Mouse (Mus musculus) liver, embryonic 14.5 days (tissue): ENCODE data around the gene Gtse1. TPM values are rescaled to one million over a fixed set of nuclear protein-coding genes. Genes with fewer than 3 reads are reported as not detected.

Experiments
- ATAC-seq: fragments of 200-750 bp; cut with Nextera tagmentation; 2 replicates; pipeline ENCODE4 v1.8.0; 2017; ENCODE audit warnings: moderate number of reproducible peaks, mild to moderate bottlenecking, moderate library complexity; ENCODE audit not compliant: insufficient read depth
- DNase-seq, 3 experiments: peaks; one replicate each; pipeline ENCODE4 v3.0.0-alpha.2; 2012 to 2013; ENCODE audit warnings: low read depth in 3 of 3, low spot score in 3 of 3
- H3K27ac ChIP-seq: fragments of 300-500 bp; sonication (generic); 2 replicates; pipeline ENCODE4 v1.5.1; 2014; ENCODE audit warnings: moderate library complexity, mild to moderate bottlenecking, control low read depth, inconsistent platforms
- H3K27me3 ChIP-seq: fragments of 300-500 bp; sonication (generic); 2 replicates; pipeline ENCODE4 v1.6.1; 2014; ENCODE audit warnings: mild to moderate bottlenecking, low read length, moderate library complexity; ENCODE audit not compliant: control insufficient read depth, insufficient read depth
- H3K36me3 ChIP-seq: fragments of 300-500 bp; sonication (generic); replicated peaks from 2 replicates; pipeline ENCODE4 v1.6.1; 2014; ENCODE audit warnings: low read depth; ENCODE audit not compliant: control insufficient read depth, insufficient read depth
- H3K4me1 ChIP-seq, 2 experiments: fragments of 200-500 bp in 1 of 2; fragments of 300-500 bp in 1 of 2; sonication (generic) in 1 of 2; replicated peaks; 2 replicates each; pipeline ENCODE4 v1.6.1; 2012 to 2014; ENCODE audit warnings: antibody characterized with exemption in 1 of 2, inconsistent platforms in 1 of 2, low read length in 1 of 2; ENCODE audit not compliant: control insufficient read depth in 2 of 2, insufficient read depth in 2 of 2
- H3K4me2 ChIP-seq: fragments of 300-500 bp; sonication (generic); 2 replicates; pipeline ENCODE4 v1.6.1; 2014; ENCODE audit warnings: low read depth, mild to moderate bottlenecking, control low read depth, moderate library complexity
- H3K4me3 ChIP-seq, 2 experiments: fragments of 200-500 bp in 1 of 2; fragments of 300-500 bp in 1 of 2; sonication (generic) in 1 of 2; 2 replicates each; pipeline ENCODE4 v1.5.1; 2012 to 2014; ENCODE audit warnings: low read depth in 2 of 2, low read length in 2 of 2, mild to moderate bottlenecking in 2 of 2, control low read depth in 1 of 2, inconsistent platforms in 1 of 2, moderate library complexity in 1 of 2; ENCODE audit not compliant: insufficient read depth in 1 of 2
- H3K9ac ChIP-seq: fragments of 300-500 bp; sonication (generic); replicated peaks from 2 replicates; pipeline ENCODE4 v1.6.1; 2014; ENCODE audit warnings: mild to moderate bottlenecking, control low read depth, moderate library complexity
- H3K9me3 ChIP-seq: fragments of 300-500 bp; sonication (generic); 2 replicates; pipeline ENCODE4 v1.6.1; 2016; ENCODE audit warnings: low read length, mixed read lengths; ENCODE audit not compliant: control insufficient read depth
- CTCF ChIP-seq: IDR thresholded peaks from 2 replicates; pipeline ENCODE4 v1.5.1; 2016; ENCODE audit warnings: antibody characterized with exemption, low read depth, control low read depth
- EP300 ChIP-seq: IDR thresholded peaks from 2 replicates; pipeline ENCODE4 v1.6.1; 2016; ENCODE audit warnings: antibody characterized with exemption, low read depth
- WGBS: fragments of 180-500 bp; shearing (Covaris S2); extraction: QIAGEN DNeasy Blood & Tissue Kit; methylation state at CpG from one replicate; pipeline ENCODE4 v1.1.7; 2014; ENCODE audit not compliant: insufficient replicate concordance; 5-methylcytosine and 5-hydroxymethylcytosine counted together
- polyA plus RNA-seq, 2 experiments: library from polyadenylated mRNA; depleted of rRNA in 1 of 2; stranded (reverse) in 1 of 2; unstranded in 1 of 2; fragments of >200 nt; fragmentation: Nextera tagmentation in 1 of 2; extraction: Ambion mirVana in 1 of 2; gene quantifications; 2 replicates each; pipeline versions ENCODE4 v1.2.1 to v1.2.3; 2012 to 2014

Gtse1 gene
- polyA plus RNA-seq, 2 experiments, result 20.6 to 21.1 TPM

- WGBS, result 25% methylated on average over 4 of the region's 4 CpGs
- H3K27me3 ChIP-seq, result no peaks in the 10 kb centered on the region
- no peaks in the 10 kb centered on the region for H3K9me3 ChIP-seq
- H3K27ac ChIP-seq, result no peak overlapping the region
- DNase-seq (no peak), ATAC-seq (no peak)
- H3K4me1 ChIP-seq, result no peaks in the 10 kb centered on the region
- H3K9ac ChIP-seq, result no peak overlapping the region
- no peak for TF ChIP-seq CTCF
- TF ChIP-seq EP300, result no peak
- H3K4me3 ChIP-seq, result no peak overlapping the region
- H3K4me2 ChIP-seq, result no peak overlapping the region
- peaks cover 16% of the 10 kb centered on the region for H3K36me3 ChIP-seq
Observed at GRCm38 (mm10) chr15:85889235-85889634, 29.7 kb downstream of the Gtse1 start.

- H3K36me3 ChIP-seq, result peaks cover 16% of the 10 kb centered on the region
- H3K4me1 ChIP-seq, result no peaks in the 10 kb centered on the region
- H3K27ac ChIP-seq, result no peak overlapping the region
- DNase-seq, result no peak
- ATAC-seq, result no peak
- H3K9me3 ChIP-seq, result no peaks in the 10 kb centered on the region
- TF ChIP-seq CTCF (no peak), EP300 (no peak)
- no peak overlapping the region for H3K9ac ChIP-seq
- H3K4me2 ChIP-seq, result no peak overlapping the region
- no peaks in the 10 kb centered on the region for H3K27me3 ChIP-seq
- 83% methylated on average over 10 of the region's 10 CpGs for WGBS
- no peak overlapping the region for H3K4me3 ChIP-seq
Observed at GRCm38 (mm10) chr15:85891971-85892370, 32.4 kb downstream of the Gtse1 start.

DNA sequence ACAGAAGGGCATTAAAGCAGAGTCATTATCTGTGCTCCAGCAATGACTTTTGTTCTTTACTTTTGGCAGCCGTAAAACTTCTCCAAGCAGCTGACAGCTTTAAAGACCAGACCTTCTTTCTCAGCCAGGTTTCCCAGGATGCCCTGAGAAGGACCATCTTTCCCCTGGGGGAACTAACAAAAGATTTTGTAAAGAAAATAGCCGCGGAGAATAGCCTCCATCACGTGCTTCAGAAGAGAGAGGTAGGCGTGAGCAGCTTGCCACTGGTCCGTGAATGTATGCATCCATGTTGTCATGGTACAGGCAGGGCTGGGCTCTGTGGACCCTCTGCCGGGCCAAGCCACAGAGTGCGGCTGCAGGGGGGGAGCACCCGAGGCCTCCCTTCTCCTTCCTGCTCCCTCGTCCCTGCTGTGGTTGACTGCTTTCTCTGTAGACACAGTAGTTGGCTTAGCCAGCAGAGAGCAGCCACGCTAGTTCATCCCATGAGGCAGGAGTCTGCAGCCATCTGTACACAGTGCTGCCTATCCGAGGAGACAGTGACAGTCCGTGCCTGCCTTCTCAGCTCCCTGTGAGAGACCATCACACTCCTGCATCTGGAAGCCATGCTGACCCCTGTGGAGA, 33.1 kb downstream of the Gtse1 start:
- H3K4me3 ChIP-seq, result no peak overlapping the region
- no peaks in the 10 kb centered on the region for H3K9me3 ChIP-seq
- 78% methylated on average over 13 of the region's 13 CpGs for WGBS
- no peaks in the 10 kb centered on the region for H3K4me1 ChIP-seq
- DNase-seq (no peak), ATAC-seq (no peak)
- H3K27ac ChIP-seq, result no peak overlapping the region
- no peak overlapping the region for H3K9ac ChIP-seq
- H3K36me3 ChIP-seq, result peaks cover 16% of the 10 kb centered on the region
- no peak overlapping the region for H3K4me2 ChIP-seq
- H3K27me3 ChIP-seq, result no peaks in the 10 kb centered on the region
- TF ChIP-seq CTCF (no peak), EP300 (no peak)

- H3K27me3 ChIP-seq, result no peaks in the 10 kb centered on the region
- no peak overlapping the region for H3K9ac ChIP-seq
- H3K4me1 ChIP-seq, result no peaks in the 10 kb centered on the region
- TF ChIP-seq EP300 (no peak), CTCF (no peak)
- DNase-seq (no peak), ATAC-seq (no peak)
- no peak overlapping the region for H3K4me3 ChIP-seq
- H3K36me3 ChIP-seq, result peaks cover 16% of the 10 kb centered on the region
- no peak overlapping the region for H3K27ac ChIP-seq
- 75% methylated on average over 7 of the region's 7 CpGs for WGBS
- no peak overlapping the region for H3K4me2 ChIP-seq
- no peaks in the 10 kb centered on the region for H3K9me3 ChIP-seq
Observed at GRCm38 (mm10) chr15:85893871-85894270, 34.3 kb downstream of the Gtse1 start.

DNA sequence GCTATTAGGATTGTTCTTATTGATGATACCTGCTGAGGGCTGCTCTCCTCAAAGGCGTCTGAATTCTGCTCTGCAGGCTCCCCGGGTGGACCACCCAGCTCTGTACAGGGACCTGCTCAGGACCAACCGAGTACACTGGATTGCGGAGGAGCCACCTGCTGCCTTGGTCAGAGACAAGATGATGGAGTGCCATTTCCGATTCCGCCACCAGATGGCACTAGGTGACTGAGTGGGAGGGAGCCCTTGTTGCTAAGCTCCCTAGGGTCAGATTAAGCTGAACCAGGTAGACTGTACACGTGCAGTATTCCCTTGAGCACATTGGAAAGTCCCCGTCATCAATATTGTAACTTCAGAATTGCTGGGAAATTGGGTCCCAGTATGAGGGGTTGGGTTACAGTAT, 36.7 kb downstream of the Gtse1 start:
- DNase-seq (peak; percentile 32 to 35 (median 34)), ATAC-seq (no peak)
- Histone ChIP-seq H3K9me3 (no peaks in the 10 kb centered on the region), H3K9ac (no peak overlapping the region), H3K27me3 (no peaks in the 10 kb centered on the region), H3K4me1 (no peaks in the 10 kb centered on the region), H3K27ac (no peak overlapping the region), H3K4me2 (no peak overlapping the region), H3K4me3 (no peak overlapping the region), H3K36me3 (peaks cover 13% of the 10 kb centered on the region)
- TF ChIP-seq EP300, result no peak
- TF ChIP-seq CTCF, result peak; percentile 93
- 19% methylated on average over 8 of the region's 8 CpGs for WGBS
